Mouse (Mus musculus) megakaryocyte-erythroid progenitor cell, adult 5-6 weeks (primary cell): ENCODE data around the gene Ilf3. TPM values are rescaled to one million over a fixed set of nuclear protein-coding genes. Genes with fewer than 3 reads are reported as not detected.

Source experiments
- total RNA-seq, 2 experiments: library from RNA; stranded (forward) in 1 of 2; stranded (reverse) in 1 of 2; fragments of 200-1000, 215-1000 nt in 1 of 2; fragments of >200 nt in 1 of 2; fragmentation: Nextera tagmentation in 1 of 2; gene quantifications; 2 replicates each; pipeline ENCODE4 v1.2.3; 2014 to 2017

The Ilf3 gene
- total RNA-seq, 2 experiments from 2014 or later = 67.3 to 76.3 TPM

Other genes starting within 250 kb of the Ilf3 start
- 24.9 and 40.0 TPM in 2 replicates for gene Tyk2, start 236.6 kb upstream of the Ilf3 start, total RNA-seq (2014; fragmentation: Nextera tagmentation)
- 13.2 and 14.4 TPM in 2 replicates for gene Tyk2, start 236.6 kb upstream of the Ilf3 start, total RNA-seq (2017)
- gene Cdc37, start 217.9 kb upstream of the Ilf3 start, total RNA-seq (2014; fragmentation: Nextera tagmentation) = 182 and 193 TPM in 2 replicates
- gene Cdc37, start 217.9 kb upstream of the Ilf3 start, total RNA-seq (2017) = 385 and 442 TPM in 2 replicates
- 23.5 and 24.3 TPM in 2 replicates for gene Pde4a, start 202.2 kb upstream of the Ilf3 start, total RNA-seq (2014; fragmentation: Nextera tagmentation)
- 2.2 and 3.8 TPM in 2 replicates for gene Pde4a, start 202.2 kb upstream of the Ilf3 start, total RNA-seq (2017)
- 25.3 and 27.2 TPM in 2 replicates for gene Keap1, start 128.5 kb upstream of the Ilf3 start, total RNA-seq (2014; fragmentation: Nextera tagmentation)
- gene Keap1, start 128.5 kb upstream of the Ilf3 start, total RNA-seq (2017) = 32.7 and 39.8 TPM in 2 replicates
- 0.59 TPM in 1 of 2 replicates, not detected in the other for gene S1pr5, start 119.4 kb upstream of the Ilf3 start, total RNA-seq (2014; fragmentation: Nextera tagmentation)
- gene S1pr5, start 119.4 kb upstream of the Ilf3 start, total RNA-seq (2017) = 1.1 TPM in 1 of 2 replicates, not detected in the other
- 8.9 and 13.9 TPM in 2 replicates for gene Atg4d, start 102.6 kb upstream of the Ilf3 start, total RNA-seq (2014; fragmentation: Nextera tagmentation)
- 11.9 and 25.7 TPM in 2 replicates for gene Atg4d, start 102.6 kb upstream of the Ilf3 start, total RNA-seq (2017)
- gene Kri1, start 79.9 kb upstream of the Ilf3 start, total RNA-seq (2014; fragmentation: Nextera tagmentation) = 50.7 and 81.7 TPM in 2 replicates
- gene Kri1, start 79.9 kb upstream of the Ilf3 start, total RNA-seq (2017) = 55.3 and 86.3 TPM in 2 replicates
- 5.7 and 7.4 TPM in 2 replicates for gene Cdkn2d, start 76.5 kb upstream of the Ilf3 start, total RNA-seq (2014; fragmentation: Nextera tagmentation)
- 8.5 and 11.3 TPM in 2 replicates for gene Cdkn2d, start 76.5 kb upstream of the Ilf3 start, total RNA-seq (2017)
- 0.42 TPM in 1 of 2 replicates, not detected in the other for gene Ap1m2, start 55.5 kb upstream of the Ilf3 start, total RNA-seq (2014; fragmentation: Nextera tagmentation)
- gene Ap1m2, start 55.5 kb upstream of the Ilf3 start, total RNA-seq (2017) = not detected in 2 replicates
- 25.8 and 30.7 TPM in 2 replicates for gene Slc44a2, start 47.2 kb upstream of the Ilf3 start, total RNA-seq (2014; fragmentation: Nextera tagmentation)
- gene Slc44a2, start 47.2 kb upstream of the Ilf3 start, total RNA-seq (2017) = 22.6 and 23.7 TPM in 2 replicates
- 56.6 and 56.8 TPM in 2 replicates for gene Qtrt1, start 44.0 kb downstream of the Ilf3 start, total RNA-seq (2014; fragmentation: Nextera tagmentation)
- 23.5 and 36.1 TPM in 2 replicates for gene Qtrt1, start 44.0 kb downstream of the Ilf3 start, total RNA-seq (2017)
- gene Dnm2, start 57.0 kb downstream of the Ilf3 start, total RNA-seq (2014; fragmentation: Nextera tagmentation) = 62.6 and 81.4 TPM in 2 replicates
- gene Dnm2, start 57.0 kb downstream of the Ilf3 start, total RNA-seq (2017) = 58.7 and 63.8 TPM in 2 replicates
- 17.0 and 26.4 TPM in 2 replicates for gene Tmed1, start 142.4 kb downstream of the Ilf3 start, total RNA-seq (2014; fragmentation: Nextera tagmentation)
- gene Tmed1, start 142.4 kb downstream of the Ilf3 start, total RNA-seq (2017) = 13.5 and 14.6 TPM in 2 replicates
- 2.5 and 5.3 TPM in 2 replicates for gene AB124611, start 158.3 kb downstream of the Ilf3 start, total RNA-seq (2014; fragmentation: Nextera tagmentation)
- 1.8 and 11.3 TPM in 2 replicates for gene AB124611, start 158.3 kb downstream of the Ilf3 start, total RNA-seq (2017)
- 95.2 and 131 TPM in 2 replicates for gene Carm1, start 179.0 kb downstream of the Ilf3 start, total RNA-seq (2014; fragmentation: Nextera tagmentation)
- gene Carm1, start 179.0 kb downstream of the Ilf3 start, total RNA-seq (2017) = 24.9 and 46.0 TPM in 2 replicates
- 27.2 and 30.2 TPM in 2 replicates for gene Timm29, start 224.9 kb downstream of the Ilf3 start, total RNA-seq (2014; fragmentation: Nextera tagmentation)
- gene Timm29, start 224.9 kb downstream of the Ilf3 start, total RNA-seq (2017) = 37.6 and 51.4 TPM in 2 replicates
- gene Yipf2, start 225.0 kb downstream of the Ilf3 start, total RNA-seq (2014; fragmentation: Nextera tagmentation) = 3.6 and 5.6 TPM in 2 replicates
- gene Yipf2, start 225.0 kb downstream of the Ilf3 start, total RNA-seq (2017) = 3.1 and 4.9 TPM in 2 replicates
- 96.0 and 106 TPM in 2 replicates for gene Smarca4, start 248.3 kb downstream of the Ilf3 start, total RNA-seq (2014; fragmentation: Nextera tagmentation)
- 55.3 and 82.3 TPM in 2 replicates for gene Smarca4, start 248.3 kb downstream of the Ilf3 start, total RNA-seq (2017)